Mouse (Mus musculus) megakaryocyte-erythroid progenitor cell, adult 5-6 weeks (primary cell): ENCODE results near the gene Gm5798. TPM values are rescaled to one million over a fixed set of nuclear protein-coding genes. Genes with fewer than 3 reads are reported as not detected.
"Not testable (repeated sequence)": the region's sequence is repeated elsewhere in the genome, so short reads cannot be mapped to it uniquely, and the experiment has no call there.

Source experiments
- ATAC-seq: replicated peaks from 2 replicates; pipeline ENCODE4 v1.8.0; 2016; ENCODE audit warnings: mild to moderate bottlenecking, inconsistent platforms; ENCODE audit not compliant: severe bottlenecking, poor library complexity, low FRiP score, low TSS enrichment
- total RNA-seq, 2 experiments: library from RNA; stranded (forward) in 1 of 2; stranded (reverse) in 1 of 2; fragments of 200-1000, 215-1000 nt in 1 of 2; fragments of >200 nt in 1 of 2; fragmentation: Nextera tagmentation in 1 of 2; gene quantifications; 2 replicates each; pipeline ENCODE4 v1.2.3; 2014 to 2017

Gm5798 gene
- total RNA-seq (2014; fragmentation: Nextera tagmentation) (not detected in 2 replicates), total RNA-seq (2017) (not detected in 2 replicates)

GRCm38 (mm10) chr14:41348309-41348708 lies at the start of gene Gm5798:
Gene Gm5798 (plus strand): TSS chr14:41348609.
- ATAC-seq, result not testable (repeated sequence)

- ATAC-seq, result not testable (repeated sequence)
Observed at GRCm38 (mm10) chr14:41386279-41386678, 37.9 kb downstream of the Gm5798 start, which contains the start of gene Gm7945. Gene Gm7945 (minus strand): TSS chr14:41386379.

Other genes starting within 250 kb of the Gm5798 start
- not detected in 2 replicates for gene Mat1a, start 243.6 kb upstream of the Gm5798 start, total RNA-seq (2014; fragmentation: Nextera tagmentation)
- gene Mat1a, start 243.6 kb upstream of the Gm5798 start, total RNA-seq (2017), result not detected in 2 replicates
- gene Sftpa1, start 216.8 kb upstream of the Gm5798 start, total RNA-seq (2014; fragmentation: Nextera tagmentation), result not detected in 2 replicates
- gene Sftpa1, start 216.8 kb upstream of the Gm5798 start, total RNA-seq (2017), result not detected in 2 replicates
- not detected in 2 replicates for gene Mbl1, start 197.2 kb upstream of the Gm5798 start, total RNA-seq (2014; fragmentation: Nextera tagmentation)
- gene Mbl1, start 197.2 kb upstream of the Gm5798 start, total RNA-seq (2017), result not detected in 2 replicates
- not detected in 2 replicates for gene Sftpd, start 163.5 kb upstream of the Gm5798 start, total RNA-seq (2014; fragmentation: Nextera tagmentation)
- gene Sftpd, start 163.5 kb upstream of the Gm5798 start, total RNA-seq (2017), result not detected in 2 replicates
- gene Gm2832, start 69.8 kb upstream of the Gm5798 start, total RNA-seq (2014; fragmentation: Nextera tagmentation), result not detected in 2 replicates
- not detected in 2 replicates for gene Gm2832, start 69.8 kb upstream of the Gm5798 start, total RNA-seq (2017)
- gene Gm7945, start 37.8 kb downstream of the Gm5798 start, total RNA-seq (2014; fragmentation: Nextera tagmentation), result not detected in 2 replicates
- gene Gm7945, start 37.8 kb downstream of the Gm5798 start, total RNA-seq (2017), result not detected in 2 replicates
- gene Gm6482, start 59.7 kb downstream of the Gm5798 start, total RNA-seq (2014; fragmentation: Nextera tagmentation), result not detected in 2 replicates
- not detected in 2 replicates for gene Gm6482, start 59.7 kb downstream of the Gm5798 start, total RNA-seq (2017)
- not detected in 2 replicates for gene Gm7954, start 104.9 kb downstream of the Gm5798 start, total RNA-seq (2014; fragmentation: Nextera tagmentation)
- not detected in 2 replicates for gene Gm7954, start 104.9 kb downstream of the Gm5798 start, total RNA-seq (2017)
- not detected in 2 replicates for gene Gm3486, start 140.9 kb downstream of the Gm5798 start, total RNA-seq (2014; fragmentation: Nextera tagmentation)
- not detected in 2 replicates for gene Gm3486, start 140.9 kb downstream of the Gm5798 start, total RNA-seq (2017)
- gene Gm7970, start 207.0 kb downstream of the Gm5798 start, total RNA-seq (2014; fragmentation: Nextera tagmentation), result not detected in 2 replicates
- not detected in 2 replicates for gene Gm7970, start 207.0 kb downstream of the Gm5798 start, total RNA-seq (2017)
- gene 1700049E17Rik2, start 224.6 kb downstream of the Gm5798 start, total RNA-seq (2014; fragmentation: Nextera tagmentation), result not detected in 2 replicates
- gene 1700049E17Rik2, start 224.6 kb downstream of the Gm5798 start, total RNA-seq (2017), result not detected in 2 replicates